8 mouse cellular contexts compared by ENCODE assay signal in the genomic region with DNA sequence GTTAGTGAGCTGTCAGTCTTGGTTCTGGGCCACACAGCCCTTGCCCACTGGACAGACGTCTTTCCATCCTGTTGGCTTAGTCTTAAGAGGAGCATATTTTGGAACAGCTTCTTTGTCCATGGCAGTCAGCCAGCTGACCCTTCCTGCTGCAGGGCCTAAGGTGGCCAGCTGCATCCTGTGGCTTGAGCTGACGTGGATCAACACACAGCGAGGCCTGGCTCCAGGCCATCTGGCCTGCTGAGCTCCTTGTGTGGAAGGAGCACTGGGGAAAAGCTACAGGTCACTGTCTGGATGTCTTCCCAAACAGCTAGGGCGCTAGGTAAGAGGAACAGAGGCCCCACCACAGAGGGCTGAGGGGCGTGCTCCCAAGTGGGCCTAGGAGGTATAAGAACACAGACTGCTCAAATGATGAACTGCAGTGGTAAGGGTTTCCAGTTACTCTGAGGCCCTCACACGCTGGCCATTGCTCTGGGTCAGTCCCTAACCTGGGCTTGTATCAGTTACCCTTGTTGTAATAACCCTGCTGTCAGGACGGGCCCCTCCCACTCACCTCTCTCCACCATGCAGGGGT.
DNase-seq lines count a peak whose midpoint lies in the region; ATAC-seq lines count a peak whose summit lies in the region.
"Had no signal": no experiment of that assay in that cellular context is flagged by ENCODE, and none has a peak within 500 bp of the region (broad histone marks: within the 10 kb centered on the region; RNA-seq: fewer than 3 reads in every experiment).

No protein-coding gene starts in this region.

- no peaks in the 10 kb centered on the region for H3K9me3 ChIP-seq in midbrain, embryonic 12.5 days

- DNase-seq in Muller cell, postnatal 12 days (ENCODE audit: inconsistent ontology term) = peak; percentile 35
- DNase-seq in adrenal gland, adult 8-10 months = peak; percentile 84
- DNase-seq in fibroblast of lung, adult 2 months (ENCODE audit: low read depth) = peak; percentile 7
- peak; percentile 77 to 83 for DNase-seq in heart, postnatal 36 days
- DNase-seq in kidney, postnatal 4 days = peak; percentile 83 to 88

- peak overlapping the region; percentile 58 for H3K27ac ChIP-seq in midbrain, embryonic 12.5 days (replicated peaks)
- H3K27ac ChIP-seq: liver, embryonic 14.5 days had no signal

- ATAC-seq in midbrain, embryonic 12.5 days (ENCODE audit: low FRiP score, low read depth) = 0 out of 2 replicates have a peak, but pooled peaks have one; percentile 17
- no peak for ATAC-seq in inflammation-experienced regulatory T-cells, adult 6 months

- H3K27me3 ChIP-seq in midbrain, embryonic 12.5 days = no peaks in the 10 kb centered on the region

- intact Hi-C loops in heart, postnatal 36 days (cut with DNase I) = loop anchor here (2.0 kb wide), 1 partner anchor 16 kb away; no protein-coding TSS in a partner anchor

- H3K4me3 ChIP-seq in midbrain, embryonic 12.5 days = no peak overlapping the region

- H3K4me2 ChIP-seq in midbrain, embryonic 12.5 days (replicated peaks) = no peak overlapping the region

- no peaks in the 10 kb centered on the region for H3K36me3 ChIP-seq in midbrain, embryonic 12.5 days

- 71% methylated on average over 7 of the region's 7 CpGs for WGBS in midbrain, embryonic 12.5 days

- peaks cover 20% of the 10 kb centered on the region for H3K4me1 ChIP-seq in midbrain, embryonic 12.5 days

- H3K9ac ChIP-seq in midbrain, embryonic 12.5 days (replicated peaks) = no peak overlapping the region
- H3K9ac ChIP-seq: liver, embryonic 14.5 days had no signal

Comparison
In these comparisons a context has a peak if more than half of its experiments do, and no peak if none do; other contexts are left out.
1. DNase-seq: peak in every context shown above with its lines; median percentile 86 in kidney, postnatal 4 days; 84 in adrenal gland, adult 8-10 months; 80 in heart, postnatal 36 days; 35 in Muller cell, postnatal 12 days; 7 in fibroblast of lung, adult 2 months.